8 mouse cellular contexts compared by ENCODE assay signal in the genomic region with DNA sequence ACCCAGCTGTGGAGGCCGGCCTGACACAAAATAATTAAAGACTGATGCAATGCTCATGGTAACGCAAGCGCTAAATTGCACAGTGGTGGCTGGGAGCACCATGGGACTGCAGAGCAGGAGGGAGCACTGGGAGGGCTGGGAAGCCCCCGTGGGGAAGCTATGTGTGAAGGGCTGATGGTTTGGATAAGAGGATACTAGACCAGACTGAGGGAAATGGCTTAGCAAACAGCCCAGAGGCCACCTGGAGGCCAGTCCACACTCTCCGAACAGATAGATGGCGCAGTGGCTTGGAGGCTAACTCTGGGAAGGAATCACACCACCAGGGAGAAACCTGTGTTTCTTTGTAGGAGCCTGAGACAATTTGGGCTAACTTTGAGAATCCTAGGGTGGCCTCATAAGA.
DNase-seq lines count a peak whose midpoint lies in the region; ATAC-seq and TF ChIP-seq lines count a peak whose summit lies in the region.
"Had no signal": no experiment of that assay in that cellular context is flagged by ENCODE, and none has a peak within 500 bp of the region (broad histone marks: within the 10 kb centered on the region; RNA-seq: fewer than 3 reads in every experiment).

No protein-coding gene starts in this region.

- no peaks in the 10 kb centered on the region for H3K36me3 ChIP-seq in kidney, postnatal 0 days (ENCODE audit: insufficient read depth, low read length)
- H3K36me3 ChIP-seq in ES-Bruce4 (ENCODE audit: control insufficient read depth, insufficient read depth, low read length, poor library complexity, severe bottlenecking): no peaks in the 10 kb centered on the region

- no peak overlapping the region for H3K27ac ChIP-seq in kidney, postnatal 0 days
- H3K27ac ChIP-seq in ES-Bruce4 (ENCODE audit: insufficient read depth, low read length): peak overlapping the region; percentile 80
- H3K27ac ChIP-seq: forebrain, embryonic 13.5 days had no signal

- no peaks in the 10 kb centered on the region for H3K9me3 ChIP-seq in kidney, postnatal 0 days (replicated peaks; ENCODE audit: low read length)
- no peaks in the 10 kb centered on the region for H3K9me3 ChIP-seq in ES-Bruce4 (replicated peaks; ENCODE audit: control insufficient read depth, insufficient read depth, low read length, poor library complexity, severe bottlenecking)
- H3K9me3 ChIP-seq: forebrain, embryonic 13.5 days had no signal

- 0 out of 2 replicates have a peak, but pooled peaks cover 3% of the 10 kb centered on the region for H3K27me3 ChIP-seq in kidney, postnatal 0 days (ENCODE audit: insufficient read depth, low read length)
- no peaks in the 10 kb centered on the region for H3K27me3 ChIP-seq in ES-Bruce4 (ENCODE audit: control insufficient read depth, insufficient read depth, low read length, poor library complexity, severe bottlenecking)

- TF ChIP-seq EP300 in ES-Bruce4 (IDR thresholded peaks at IDR 0.05; ENCODE audit: insufficient read depth, low read depth, low read length): peak; percentile 50

- peak; percentile 38 for DNase-seq in kidney, postnatal 0 days (ENCODE audit: low spot score)
- no peak for DNase-seq in kidney, adult 9 months
- peak; percentile 18 for DNase-seq in 416B (ENCODE audit: low read depth)
- no peak for DNase-seq in adrenal gland, adult 2 months
- no peak for DNase-seq in ovary, postnatal 14 days (ENCODE audit: low spot score)

- no peak overlapping the region for H3K4me3 ChIP-seq in kidney, postnatal 0 days (replicated peaks; ENCODE audit: low read depth, low read length)
- no peak overlapping the region for H3K4me3 ChIP-seq in ES-Bruce4 (ENCODE audit: low read depth, low read length)
- H3K4me3 ChIP-seq: forebrain, embryonic 13.5 days had no signal

- peak; percentile 43 for TF ChIP-seq CTCF in kidney, postnatal 0 days (IDR thresholded peaks at IDR 0.05; ENCODE audit: low read depth)
- peak; percentile 35 for TF ChIP-seq CTCF in ES-Bruce4 (IDR thresholded peaks at IDR 0.05; ENCODE audit: low read depth, low read length)

- WGBS in kidney, postnatal 0 days: 58% methylated on average over 6 of the region's 6 CpGs

- peaks cover 4% of the 10 kb centered on the region; the same call in 1 of the 2 replicates for H3K4me1 ChIP-seq in kidney, postnatal 0 days (replicated peaks; ENCODE audit: insufficient read depth, low read length)
- peaks cover 11% of the 10 kb centered on the region for H3K4me1 ChIP-seq in ES-Bruce4 (ENCODE audit: control insufficient read depth, insufficient read depth, low read length)

- no peak for TF ChIP-seq POLR2A in ES-Bruce4 (IDR thresholded peaks at IDR 0.05; ENCODE audit: insufficient read depth, low read length)

- H3K4me2 ChIP-seq in kidney, postnatal 0 days (ENCODE audit: low read length): no peak overlapping the region
- H3K4me2 ChIP-seq: forebrain, embryonic 13.5 days had no signal

- ATAC-seq in kidney, postnatal 0 days (replicated peaks; ENCODE audit: low FRiP score, low read depth): no peak
- ATAC-seq in granulocyte monocyte progenitor cell, adult 5-6 weeks (replicated peaks; ENCODE audit: poor library complexity, severe bottlenecking): 0 out of 2 replicates have a peak, but pooled peaks have one; percentile 10
- ATAC-seq: forebrain, embryonic 13.5 days had no signal

- no peak overlapping the region for H3K9ac ChIP-seq in kidney, postnatal 0 days (ENCODE audit: low read depth, low read length)
- 0 out of 2 replicates have a peak overlapping the region, but pooled peaks have one; percentile 1 for H3K9ac ChIP-seq in ES-Bruce4 (ENCODE audit: low read depth, poor library complexity, severe bottlenecking)
- H3K9ac ChIP-seq: forebrain, embryonic 13.5 days had no signal

Comparison
In these comparisons a context has a peak if more than half of its experiments do, and no peak if none do; other contexts are left out.
1. DNase-seq: peak in kidney, postnatal 0 days (single experiment) and 416B (single experiment); none in kidney, adult 9 months (single experiment), adrenal gland, adult 2 months (single experiment) and ovary, postnatal 14 days (single experiment).